Mouse (Mus musculus): ENCODE measurements around the gene Sfswap. TPM values are rescaled to one million over a fixed set of nuclear protein-coding genes. Genes with fewer than 3 reads are reported as not detected.

Sfswap gene
- polyA plus RNA-seq, 1 experiment from 2014 or later, result 52.8 TPM

GRCm38 (mm10) chr5:129489879-129490278 is 11.1 kb upstream of the Sfswap start:
- Histone ChIP-seq H3K4me2 (no peak overlapping the region; the same call in 1 of the 2 replicates), H3K36me3 (no peaks in the 10 kb centered on the region), H3K4me1 (replicated peaks) (0 out of 2 replicates have a peak, but pooled peaks cover 7% of the 10 kb centered on the region), H3K9ac (no peak overlapping the region), H3K9me3 (no peaks in the 10 kb centered on the region), H3K4me3 (no peak overlapping the region), H3K27me3 (no peaks in the 10 kb centered on the region), H3K27ac (replicated peaks) (no peak overlapping the region)
- 31% methylated on average over 10 of the region's 10 CpGs for WGBS
- peak; percentile 66; the same call in 1 of the 2 replicates for ATAC-seq (ENCODE audit: low FRiP score, low read depth)

- peaks cover 21% of the 10 kb centered on the region for H3K4me1 ChIP-seq (replicated peaks)
- under 1% methylated on average over 44 of the region's 44 CpGs for WGBS
- H3K4me3 ChIP-seq, result peak overlapping the region; percentile 69
- H3K27ac ChIP-seq (replicated peaks), result peak overlapping the region; percentile 88; the same call in 1 of the 2 replicates
- no peak for ATAC-seq (ENCODE audit: low FRiP score, low read depth)
- no peaks in the 10 kb centered on the region for H3K27me3 ChIP-seq
- peak overlapping the region; percentile 79 for H3K9ac ChIP-seq
- H3K9me3 ChIP-seq, result no peaks in the 10 kb centered on the region
- peaks cover 25% of the 10 kb centered on the region for H3K36me3 ChIP-seq
- peak overlapping the region; percentile 98 for H3K4me2 ChIP-seq
Observed at GRCm38 (mm10) chr5:129501671-129502070, 650 bp downstream of the Sfswap start.

DNA sequence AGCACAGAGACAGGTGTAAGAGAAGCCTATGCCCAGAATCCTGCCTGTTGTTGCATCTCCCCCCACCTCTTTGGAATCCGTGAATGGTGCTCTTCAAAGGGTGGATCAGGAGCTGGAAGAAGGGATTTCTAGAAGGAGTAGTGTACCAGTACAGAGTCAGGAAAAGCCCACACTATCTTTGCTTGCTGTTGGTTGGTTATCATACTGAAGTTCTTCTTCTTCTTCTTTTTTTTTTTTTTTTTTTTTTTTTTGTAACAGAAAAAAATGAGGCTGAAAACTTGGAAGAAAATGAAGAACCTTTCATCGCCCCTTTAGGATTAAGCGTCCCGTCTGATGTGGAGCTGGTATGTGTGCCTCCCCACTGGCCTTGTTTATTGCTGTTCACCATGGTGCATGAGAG is 5.9 kb downstream of the Sfswap start:
- no peak overlapping the region for H3K4me2 ChIP-seq
- peaks cover 71% of the 10 kb centered on the region for H3K36me3 ChIP-seq
- H3K4me1 ChIP-seq (replicated peaks), result peaks cover 16% of the 10 kb centered on the region
- WGBS, result 93% methylated on average over 4 of the region's 4 CpGs
- no peak overlapping the region for H3K9ac ChIP-seq
- no peak for ATAC-seq (ENCODE audit: low FRiP score, low read depth)
- H3K9me3 ChIP-seq, result no peaks in the 10 kb centered on the region
- H3K27ac ChIP-seq (replicated peaks), result no peak overlapping the region
- H3K27me3 ChIP-seq, result no peaks in the 10 kb centered on the region
- H3K4me3 ChIP-seq, result no peak overlapping the region

DNA sequence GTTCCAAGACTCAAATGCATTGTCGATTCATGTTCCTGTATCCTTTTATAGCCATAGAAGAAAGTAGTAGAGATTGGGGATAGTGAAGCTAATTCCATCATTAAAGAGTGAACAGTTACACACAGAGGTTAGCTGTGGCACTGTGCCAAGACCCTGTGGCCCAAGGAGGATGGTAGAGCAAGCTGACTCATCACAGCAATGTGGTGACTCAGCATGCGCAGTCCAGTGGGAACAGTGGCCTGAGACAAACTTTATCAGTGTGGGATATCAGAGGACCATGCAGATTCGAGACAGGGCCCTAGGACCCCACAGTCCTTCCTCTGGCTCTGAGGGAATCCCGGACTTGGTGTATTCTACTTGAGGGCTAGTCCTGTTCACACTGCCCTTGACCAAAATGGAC is 17.2 kb downstream of the Sfswap start:
- H3K4me1 ChIP-seq (replicated peaks), result 0 out of 2 replicates have a peak, but pooled peaks cover 3% of the 10 kb centered on the region
- no peak overlapping the region for H3K4me3 ChIP-seq
- H3K27me3 ChIP-seq, result no peaks in the 10 kb centered on the region
- no peak overlapping the region for H3K27ac ChIP-seq (replicated peaks)
- H3K9ac ChIP-seq, result no peak overlapping the region
- peaks cover 51% of the 10 kb centered on the region for H3K36me3 ChIP-seq
- no peak for ATAC-seq (ENCODE audit: low FRiP score, low read depth)
- no peaks in the 10 kb centered on the region for H3K9me3 ChIP-seq
- H3K4me2 ChIP-seq, result no peak overlapping the region
- WGBS, result 91% methylated on average over 4 of the region's 4 CpGs

GRCm38 (mm10) chr5:129518786-129519185 is 17.8 kb downstream of the Sfswap start:
- H3K27ac ChIP-seq (replicated peaks), result no peak overlapping the region
- 92% methylated on average over 1 of the region's 1 CpGs for WGBS
- 0 out of 2 replicates have a peak, but pooled peaks cover 3% of the 10 kb centered on the region for H3K4me1 ChIP-seq (replicated peaks)
- H3K36me3 ChIP-seq, result peaks cover 45% of the 10 kb centered on the region
- H3K9me3 ChIP-seq, result no peaks in the 10 kb centered on the region
- H3K27me3 ChIP-seq, result no peaks in the 10 kb centered on the region
- H3K4me3 ChIP-seq, result no peak overlapping the region
- no peak overlapping the region for H3K4me2 ChIP-seq
- ATAC-seq (ENCODE audit: low FRiP score, low read depth), result no peak
- no peak overlapping the region for H3K9ac ChIP-seq

DNA sequence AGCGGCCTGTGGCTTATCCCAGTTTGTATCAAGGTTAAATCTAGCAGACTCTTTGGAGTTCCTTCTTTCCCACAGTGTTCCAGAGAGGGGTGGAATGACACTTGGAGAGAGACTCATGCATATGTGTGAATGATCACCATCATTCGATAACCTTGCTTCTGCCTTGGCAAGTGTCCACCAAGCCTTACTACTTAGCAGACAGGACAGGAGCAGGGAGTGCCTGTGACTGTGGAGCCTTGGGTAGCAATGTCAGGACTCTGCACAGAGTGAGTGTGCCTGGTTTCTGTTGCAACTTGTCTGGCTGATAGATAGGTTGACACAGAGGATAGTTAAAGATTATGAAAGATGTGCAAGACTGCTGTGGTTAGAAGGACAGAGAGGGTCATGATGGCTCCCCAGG is 18.6 kb downstream of the Sfswap start:
- WGBS, result 97% methylated on average over 2 of the region's 2 CpGs
- Histone ChIP-seq H3K9me3 (no peaks in the 10 kb centered on the region), H3K27me3 (no peaks in the 10 kb centered on the region), H3K4me2 (no peak overlapping the region), H3K36me3 (peaks cover 38% of the 10 kb centered on the region), H3K27ac (replicated peaks) (no peak overlapping the region), H3K4me1 (replicated peaks) (0 out of 2 replicates have a peak, but pooled peaks cover 3% of the 10 kb centered on the region), H3K4me3 (no peak overlapping the region), H3K9ac (no peak overlapping the region)
- no peak for ATAC-seq (ENCODE audit: low FRiP score, low read depth)

- no peaks in the 10 kb centered on the region for H3K27me3 ChIP-seq
- no peaks in the 10 kb centered on the region for H3K9me3 ChIP-seq
- H3K9ac ChIP-seq, result no peak overlapping the region
- WGBS, result 81% methylated on average over 7 of the region's 7 CpGs
- 0 out of 2 replicates have a peak, but pooled peaks cover 3% of the 10 kb centered on the region for H3K4me1 ChIP-seq (replicated peaks)
- no peak for ATAC-seq (ENCODE audit: low FRiP score, low read depth)
- H3K36me3 ChIP-seq, result peaks cover 33% of the 10 kb centered on the region
- no peak overlapping the region for H3K4me2 ChIP-seq
- no peak overlapping the region for H3K4me3 ChIP-seq
- no peak overlapping the region for H3K27ac ChIP-seq (replicated peaks)
Observed at GRCm38 (mm10) chr5:129521501-129521900, 20.5 kb downstream of the Sfswap start.

DNA sequence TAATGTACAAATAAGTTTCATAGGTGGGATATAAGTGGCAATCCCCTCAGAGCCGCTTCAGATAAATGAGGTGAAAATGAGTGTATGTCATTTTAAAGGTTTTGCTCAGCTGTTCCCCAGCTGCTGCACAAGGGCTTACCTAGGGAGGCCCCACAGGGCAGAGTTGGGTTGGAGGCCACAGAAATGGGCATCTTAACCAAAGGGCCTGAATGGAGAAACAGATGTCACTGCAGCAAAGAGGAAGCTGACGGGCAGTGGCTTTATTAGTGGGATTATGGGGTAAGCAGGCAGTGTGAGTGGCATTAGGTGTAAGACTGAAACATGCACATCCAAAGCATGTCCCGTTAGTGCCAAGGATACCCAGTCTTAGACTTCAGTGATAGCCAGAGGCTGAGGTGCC is 20.9 kb downstream of the Sfswap start:
- H3K9ac ChIP-seq, result no peak overlapping the region
- no peak overlapping the region for H3K27ac ChIP-seq (replicated peaks)
- H3K4me2 ChIP-seq, result no peak overlapping the region
- WGBS, result 86% methylated on average over 3 of the region's 3 CpGs
- no peak for ATAC-seq (ENCODE audit: low FRiP score, low read depth)
- H3K27me3 ChIP-seq, result no peaks in the 10 kb centered on the region
- no peaks in the 10 kb centered on the region for H3K9me3 ChIP-seq
- H3K4me1 ChIP-seq (replicated peaks), result 0 out of 2 replicates have a peak, but pooled peaks cover 3% of the 10 kb centered on the region
- H3K4me3 ChIP-seq, result no peak overlapping the region
- H3K36me3 ChIP-seq, result peaks cover 30% of the 10 kb centered on the region

- no peak overlapping the region for H3K4me2 ChIP-seq
- H3K4me1 ChIP-seq (replicated peaks), result 0 out of 2 replicates have a peak, but pooled peaks cover 3% of the 10 kb centered on the region
- no peak overlapping the region for H3K27ac ChIP-seq (replicated peaks)
- no peaks in the 10 kb centered on the region for H3K27me3 ChIP-seq
- peaks cover 29% of the 10 kb centered on the region for H3K36me3 ChIP-seq
- no peak for ATAC-seq (ENCODE audit: low FRiP score, low read depth)
- H3K9me3 ChIP-seq, result no peaks in the 10 kb centered on the region
- H3K4me3 ChIP-seq, result no peak overlapping the region
- 85% methylated on average over 3 of the region's 3 CpGs for WGBS
- no peak overlapping the region for H3K9ac ChIP-seq
Observed at GRCm38 (mm10) chr5:129523166-129523565, 22.1 kb downstream of the Sfswap start.

- Histone ChIP-seq H3K36me3 (peaks cover 27% of the 10 kb centered on the region), H3K4me3 (no peak overlapping the region), H3K9ac (no peak overlapping the region), H3K27ac (replicated peaks) (no peak overlapping the region), H3K4me2 (no peak overlapping the region), H3K27me3 (no peaks in the 10 kb centered on the region), H3K9me3 (no peaks in the 10 kb centered on the region), H3K4me1 (replicated peaks) (0 out of 2 replicates have a peak, but pooled peaks cover 3% of the 10 kb centered on the region)
- WGBS, result 92% methylated on average over 5 of the region's 5 CpGs
- no peak for ATAC-seq (ENCODE audit: low FRiP score, low read depth)
Observed at GRCm38 (mm10) chr5:129524751-129525150, 23.7 kb downstream of the Sfswap start.

- Histone ChIP-seq H3K4me1 (replicated peaks) (no peaks in the 10 kb centered on the region), H3K9ac (no peak overlapping the region), H3K9me3 (no peaks in the 10 kb centered on the region), H3K36me3 (peaks cover 32% of the 10 kb centered on the region), H3K27me3 (no peaks in the 10 kb centered on the region), H3K27ac (replicated peaks) (no peak overlapping the region), H3K4me3 (no peak overlapping the region), H3K4me2 (no peak overlapping the region)
- WGBS, result 92% methylated on average over 5 of the region's 5 CpGs
- no peak for ATAC-seq (ENCODE audit: low FRiP score, low read depth)
Observed at GRCm38 (mm10) chr5:129527162-129527561, 26.1 kb downstream of the Sfswap start.

- Histone ChIP-seq H3K27me3 (no peaks in the 10 kb centered on the region), H3K4me2 (no peak overlapping the region), H3K9ac (no peak overlapping the region), H3K27ac (replicated peaks) (no peak overlapping the region), H3K36me3 (peaks cover 30% of the 10 kb centered on the region), H3K9me3 (no peaks in the 10 kb centered on the region), H3K4me3 (no peak overlapping the region), H3K4me1 (replicated peaks) (no peaks in the 10 kb centered on the region)
- WGBS, result 62% methylated on average over 1 of the region's 1 CpGs
- ATAC-seq (ENCODE audit: low FRiP score, low read depth), result no peak
Observed at GRCm38 (mm10) chr5:129529571-129529970, 28.6 kb downstream of the Sfswap start.

- Histone ChIP-seq H3K4me3 (no peak overlapping the region), H3K9ac (no peak overlapping the region), H3K4me2 (no peak overlapping the region), H3K9me3 (no peaks in the 10 kb centered on the region), H3K27ac (replicated peaks) (no peak overlapping the region), H3K4me1 (replicated peaks) (no peaks in the 10 kb centered on the region), H3K27me3 (no peaks in the 10 kb centered on the region), H3K36me3 (0 out of 2 replicates have a peak, but pooled peaks cover 9% of the 10 kb centered on the region)
- no peak for ATAC-seq (ENCODE audit: low FRiP score, low read depth)
- WGBS, result 91% methylated on average over 3 of the region's 3 CpGs
Observed at GRCm38 (mm10) chr5:129533731-129534130, 32.7 kb downstream of the Sfswap start.
